ENCODE assay signal across 8 mouse cellular contexts in the genomic region with DNA sequence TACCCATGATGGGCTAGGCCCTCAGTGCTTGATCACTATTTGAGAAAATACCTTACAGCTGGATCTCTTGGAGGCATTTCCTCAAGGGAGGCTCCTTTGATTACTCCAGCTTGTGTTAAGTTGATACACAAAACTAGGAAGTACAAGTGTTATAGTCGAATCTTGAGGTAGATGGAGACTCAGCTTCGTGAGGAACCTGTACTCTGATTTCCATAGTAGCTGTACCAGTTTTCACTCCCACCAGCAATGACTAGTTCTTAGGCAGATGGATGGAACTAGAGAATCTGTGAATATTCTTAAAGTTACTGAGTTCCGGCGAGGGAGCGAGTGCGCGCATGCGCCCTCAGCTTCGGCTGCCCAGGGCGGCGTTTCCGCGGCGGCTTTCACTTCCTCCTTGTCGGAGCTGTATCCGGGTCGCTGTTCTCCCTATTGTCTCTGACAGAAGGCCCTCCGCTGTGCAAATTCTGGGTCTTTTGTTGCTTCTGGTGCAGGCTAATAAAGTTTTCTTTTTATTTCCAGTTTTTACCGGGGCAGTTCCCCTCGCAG. TPM values are rescaled to one million over a fixed set of nuclear protein-coding genes. Genes with fewer than 3 reads are reported as not detected.
DNase-seq lines count a peak whose midpoint lies in the region; ATAC-seq and TF ChIP-seq lines count a peak whose summit lies in the region.

No protein-coding gene starts in this region.

- peak overlapping the region; percentile 71 for H3K4me2 ChIP-seq in neural tube, embryonic 11.5 days (ENCODE audit: low read depth)
- peak overlapping the region; percentile 37 for H3K4me2 ChIP-seq in embryonic facial prominence, embryonic 11.5 days (ENCODE audit: low read depth, low read length)
- H3K4me2 ChIP-seq in limb, embryonic 12.5 days: peak overlapping the region; percentile 72
- H3K4me2 ChIP-seq in midbrain, embryonic 15.5 days: peak overlapping the region; percentile 52

- H3K9ac ChIP-seq in neural tube, embryonic 11.5 days (ENCODE audit: low read length): peak overlapping the region; percentile 98
- H3K9ac ChIP-seq in embryonic facial prominence, embryonic 11.5 days (replicated peaks; ENCODE audit: low read length): peak overlapping the region; percentile 88
- H3K9ac ChIP-seq in limb, embryonic 12.5 days (replicated peaks): peak overlapping the region; percentile 98
- peak overlapping the region; percentile 88 for H3K9ac ChIP-seq in midbrain, embryonic 15.5 days

- DNase-seq in neural tube, embryonic 11.5 days (ENCODE audit: low spot score): peak; percentile 89
- DNase-seq in neural tube, embryonic 10.5 days (ENCODE audit: extremely low spot score, low spot score): no peak
- peak; percentile 91 for DNase-seq in embryonic facial prominence, embryonic 11.5 days (ENCODE audit: low spot score)
- peak; percentile 85 to 92 for DNase-seq in heart, adult 18-20 months
- DNase-seq in kidney, adult 2 months: peak; percentile 93
- DNase-seq in spleen, postnatal 14 days (ENCODE audit: low spot score in 2 of 2): peak; percentile 76 to 80

- H3K27me3 ChIP-seq in neural tube, embryonic 11.5 days (ENCODE audit: control insufficient read depth, insufficient read depth, low read length): no peaks in the 10 kb centered on the region
- H3K27me3 ChIP-seq in embryonic facial prominence, embryonic 11.5 days (ENCODE audit: control insufficient read depth, insufficient read depth, low read length): no peaks in the 10 kb centered on the region
- H3K27me3 ChIP-seq in kidney, adult 2 months (replicated peaks; ENCODE audit: control insufficient read depth, insufficient read depth, low read length): no peaks in the 10 kb centered on the region
- H3K27me3 ChIP-seq in limb, embryonic 12.5 days: no peaks in the 10 kb centered on the region
- no peaks in the 10 kb centered on the region for H3K27me3 ChIP-seq in midbrain, embryonic 15.5 days (replicated peaks)

- H3K36me3 ChIP-seq in neural tube, embryonic 11.5 days (ENCODE audit: control insufficient read depth, insufficient read depth, low read length): 0 out of 2 replicates have a peak, but pooled peaks cover 2% of the 10 kb centered on the region
- no peaks in the 10 kb centered on the region; the same call in 1 of the 2 replicates for H3K36me3 ChIP-seq in embryonic facial prominence, embryonic 11.5 days (replicated peaks; ENCODE audit: control insufficient read depth, insufficient read depth, low read depth, low read length)
- no peaks in the 10 kb centered on the region for H3K36me3 ChIP-seq in kidney, adult 2 months (ENCODE audit: control insufficient read depth, insufficient read depth, low read length)
- peaks cover 18% of the 10 kb centered on the region for H3K36me3 ChIP-seq in limb, embryonic 12.5 days
- H3K36me3 ChIP-seq in midbrain, embryonic 15.5 days (replicated peaks): peaks cover 2% of the 10 kb centered on the region; the same call in 1 of the 2 replicates

- H3K4me3 ChIP-seq in neural tube, embryonic 11.5 days (ENCODE audit: low read depth, low read length): peak overlapping the region; percentile 93
- peak overlapping the region; percentile 65 for H3K4me3 ChIP-seq in embryonic facial prominence, embryonic 11.5 days (ENCODE audit: low read depth, low read length)
- H3K4me3 ChIP-seq in kidney, adult 2 months (ENCODE audit: insufficient read depth, low read depth, low read length): peak overlapping the region; percentile 96
- peak overlapping the region; percentile 83 for H3K4me3 ChIP-seq in limb, embryonic 12.5 days (replicated peaks)
- H3K4me3 ChIP-seq in midbrain, embryonic 15.5 days: peak overlapping the region; percentile 71

- peak overlapping the region; percentile 98 for H3K27ac ChIP-seq in neural tube, embryonic 11.5 days (ENCODE audit: low read depth, low read length)
- H3K27ac ChIP-seq in embryonic facial prominence, embryonic 11.5 days (replicated peaks; ENCODE audit: low read depth, low read length): peak overlapping the region; percentile 98
- peak overlapping the region; percentile 64 for H3K27ac ChIP-seq in kidney, adult 2 months (ENCODE audit: insufficient read depth, low read depth, low read length)
- peak overlapping the region; percentile 99 for H3K27ac ChIP-seq in limb, embryonic 12.5 days
- H3K27ac ChIP-seq in midbrain, embryonic 15.5 days: peak overlapping the region; percentile 98

- no peak for TF ChIP-seq CTCF in kidney, adult 2 months (conservative IDR thresholded peaks at IDR 0.05; ENCODE audit: insufficient read depth, insufficient read length, low read depth, low read length)

- peak; percentile 97 for ATAC-seq in neural tube, embryonic 11.5 days (ENCODE audit: insufficient read depth, low FRiP score, low TSS enrichment)
- peak; percentile 94 for ATAC-seq in embryonic facial prominence, embryonic 11.5 days (replicated peaks; ENCODE audit: insufficient number of reproducible peaks, low FRiP score, low TSS enrichment, low read depth)
- peak; percentile 92 for ATAC-seq in limb, embryonic 12.5 days (ENCODE audit: insufficient number of reproducible peaks, insufficient read depth, low FRiP score, low TSS enrichment, low read depth)
- ATAC-seq in midbrain, embryonic 15.5 days (replicated peaks): peak; percentile 98

- peak; percentile 32 for TF ChIP-seq POLR2A in kidney, adult 2 months (IDR thresholded peaks at IDR 0.05; ENCODE audit: low read depth, low read length)

- H3K9me3 ChIP-seq in neural tube, embryonic 11.5 days (ENCODE audit: control insufficient read depth, low read length): no peaks in the 10 kb centered on the region
- H3K9me3 ChIP-seq in embryonic facial prominence, embryonic 11.5 days (replicated peaks; ENCODE audit: control insufficient read depth, low read length): no peaks in the 10 kb centered on the region
- H3K9me3 ChIP-seq in limb, embryonic 12.5 days: 0 out of 2 replicates have a peak, but pooled peaks cover 2% of the 10 kb centered on the region
- no peaks in the 10 kb centered on the region for H3K9me3 ChIP-seq in midbrain, embryonic 15.5 days

- H3K4me1 ChIP-seq in neural tube, embryonic 11.5 days (ENCODE audit: control insufficient read depth, insufficient read depth, low read length): peaks cover 7% of the 10 kb centered on the region; the same call in 1 of the 2 replicates
- no peaks in the 10 kb centered on the region for H3K4me1 ChIP-seq in embryonic facial prominence, embryonic 11.5 days (ENCODE audit: control insufficient read depth, insufficient read depth, low read length)
- peaks cover 2% of the 10 kb centered on the region; the same call in 1 of the 2 replicates for H3K4me1 ChIP-seq in kidney, adult 2 months (ENCODE audit: control insufficient read depth, insufficient read depth, low read length)
- H3K4me1 ChIP-seq in limb, embryonic 12.5 days (replicated peaks): peaks cover 20% of the 10 kb centered on the region
- peaks cover 31% of the 10 kb centered on the region for H3K4me1 ChIP-seq in midbrain, embryonic 15.5 days

- WGBS in neural tube, embryonic 11.5 days: under 1% methylated on average over 20 of the region's 20 CpGs
- WGBS in embryonic facial prominence, embryonic 11.5 days: under 1% methylated on average over 20 of the region's 20 CpGs
- under 1% methylated on average over 20 of the region's 20 CpGs for whole genome bisulfite sequencing in kidney, adult 2 months
- WGBS in limb, embryonic 12.5 days: under 1% methylated on average over 20 of the region's 20 CpGs
- under 1% methylated on average over 20 of the region's 20 CpGs for WGBS in midbrain, embryonic 15.5 days

RNA-seq across cellular contexts. Expression of gene Phf14, which starts 18.0 kb away (rescaled TPM):
- polyA plus RNA-seq in neural tube, embryonic 11.5 days (2014; fragmentation: Nextera tagmentation; extraction: Ambion mirVana): 83.8 and 84.9 TPM in 2 replicates
- polyA plus RNA-seq in embryonic facial prominence, embryonic 11.5 days (2014; fragmentation: Nextera tagmentation; extraction: Ambion mirVana): 88.1 and 106 TPM in 2 replicates
- total RNA-seq in heart, adult 18-20 months (2021): 10 to 100 TPM; 44.7 to 44.9 TPM
- 5.6 and 7.0 TPM in 2 replicates for polyA plus RNA-seq in kidney, adult 2 months (2012; rRNA removed)
- 105 and 111 TPM in 2 replicates for polyA plus RNA-seq in limb, embryonic 12.5 days (2016; fragmentation: Nextera tagmentation; extraction: Ambion mirVana)
- 83.3 and 93.3 TPM in 2 replicates for polyA plus RNA-seq in midbrain, embryonic 15.5 days (2015; fragmentation: Nextera tagmentation; extraction: Ambion mirVana)

RNA-seq across cellular contexts. Expression of gene Ndufa4, which starts 18.3 kb away (rescaled TPM):
- polyA plus RNA-seq in neural tube, embryonic 11.5 days (2014; fragmentation: Nextera tagmentation; extraction: Ambion mirVana): 844 and 850 TPM in 2 replicates
- polyA plus RNA-seq in embryonic facial prominence, embryonic 11.5 days (2014; fragmentation: Nextera tagmentation; extraction: Ambion mirVana): 800 and 841 TPM in 2 replicates
- total RNA-seq in heart, adult 18-20 months (2021): 1,000 to 10,000 TPM; 3,114 to 3,265 TPM
- 1,401 and 1,702 TPM in 2 replicates for polyA plus RNA-seq in kidney, adult 2 months (2012; rRNA removed)
- polyA plus RNA-seq in limb, embryonic 12.5 days (2016; fragmentation: Nextera tagmentation; extraction: Ambion mirVana): 793 and 818 TPM in 2 replicates
- polyA plus RNA-seq in midbrain, embryonic 15.5 days (2015; fragmentation: Nextera tagmentation; extraction: Ambion mirVana): 966 and 990 TPM in 2 replicates

Comparison
In these comparisons a context has a peak if more than half of its experiments do, and no peak if none do; other contexts are left out.
1. RNA of gene Phf14, which starts 18.0 kb away (polyA plus RNA-seq): 105 to 111 TPM in limb, embryonic 12.5 days, 88.1 to 106 TPM in embryonic facial prominence, embryonic 11.5 days, 83.3 to 93.3 TPM in midbrain, embryonic 15.5 days and 83.8 to 84.9 TPM in neural tube, embryonic 11.5 days; 5.6 to 7.0 TPM in kidney, adult 2 months; every median in the first group is over 10 times any median in the second.
2. Peak in every context shown above with its lines, with median percentiles within 50 percentile points of each other: ATAC-seq, H3K27ac ChIP-seq, H3K4me2 ChIP-seq, H3K4me3 ChIP-seq and H3K9ac ChIP-seq.